Mouse (Mus musculus) testis, adult 2 months (tissue): ENCODE data around the gene Slc39a13. TPM values are rescaled to one million over a fixed set of nuclear protein-coding genes. Genes with fewer than 3 reads are reported as not detected.

Experiments
- H3K27ac ChIP-seq: fragments of 200-500 bp; 2 replicates; pipeline ENCODE4 v1.5.1; 2012; ENCODE audit warnings: low read depth, low read length; ENCODE audit not compliant: control insufficient read depth, insufficient read depth
- H3K27me3 ChIP-seq: fragments of 200-500 bp; 2 replicates; pipeline ENCODE4 v1.6.1; 2012; ENCODE audit warnings: mild to moderate bottlenecking, low read length, moderate library complexity; ENCODE audit not compliant: control insufficient read depth, insufficient read depth
- H3K36me3 ChIP-seq: fragments of 200-500 bp; 2 replicates; pipeline ENCODE4 v1.6.1; 2012; ENCODE audit warnings: mild to moderate bottlenecking, low read length; ENCODE audit not compliant: control insufficient read depth, insufficient read depth
- H3K4me1 ChIP-seq: fragments of 200-500 bp; 2 replicates; pipeline ENCODE4 v1.6.1; 2012; ENCODE audit warnings: low read length; ENCODE audit not compliant: control insufficient read depth, insufficient read depth
- H3K4me3 ChIP-seq: fragments of 200-500 bp; 2 replicates; pipeline ENCODE4 v1.5.1; 2012; ENCODE audit warnings: low read depth, mild to moderate bottlenecking, low read length, moderate library complexity, mixed read lengths; ENCODE audit not compliant: control insufficient read depth
- CTCF ChIP-seq: fragments of 200-500 bp; IDR thresholded peaks from 2 replicates; pipeline ENCODE4 v1.5.1; 2012; ENCODE audit warnings: low read depth, mild to moderate bottlenecking, inconsistent platforms, low read length, moderate library complexity; ENCODE audit not compliant: control insufficient read depth, insufficient read depth, insufficient replicate concordance
- POLR2A ChIP-seq: fragments of 200-500 bp; IDR thresholded peaks from 2 replicates; pipeline ENCODE4 v1.6.1; 2012; ENCODE audit warnings: low read depth, mild to moderate bottlenecking, inconsistent platforms, low read length, moderate library complexity; ENCODE audit not compliant: control insufficient read depth
- polyA plus RNA-seq: library from polyadenylated mRNA; depleted of rRNA; stranded (reverse); fragments of >200 nt; gene quantifications from 2 replicates; pipeline ENCODE4 v1.2.3, GENCODE M21; 2012

Gene Slc39a13
- polyA plus RNA-seq, 1 experiment: 67.9 TPM

GRCm38 (mm10) chr2:91062779-91063606 lies 7.2 kb downstream of the Slc39a13 start:
- no peaks in the 10 kb centered on the region; the same call in none of the 2 replicates for H3K36me3 ChIP-seq
- no peaks in the 10 kb centered on the region for H3K27me3 ChIP-seq
- no peak for TF ChIP-seq POLR2A
- no peak for TF ChIP-seq CTCF
- no peak overlapping the region for H3K27ac ChIP-seq
- H3K4me1 ChIP-seq: no peaks in the 10 kb centered on the region
- H3K4me3 ChIP-seq: no peak overlapping the region

- no peak for TF ChIP-seq POLR2A
- no peak for TF ChIP-seq CTCF
- H3K4me1 ChIP-seq: no peaks in the 10 kb centered on the region
- peaks cover 4% of the 10 kb centered on the region for H3K36me3 ChIP-seq
- H3K27ac ChIP-seq: no peak overlapping the region
- H3K4me3 ChIP-seq: no peak overlapping the region
- no peaks in the 10 kb centered on the region for H3K27me3 ChIP-seq
Observed at GRCm38 (mm10) chr2:91061849-91062481, 8.3 kb downstream of the Slc39a13 start.

GRCm38 (mm10) chr2:91060544-91061355 lies 9.5 kb downstream of the Slc39a13 start:
- Histone ChIP-seq H3K4me1 (no peaks in the 10 kb centered on the region), H3K27me3 (no peaks in the 10 kb centered on the region), H3K27ac (no peak overlapping the region), H3K4me3 (no peak overlapping the region), H3K36me3 (peaks cover 6% of the 10 kb centered on the region)
- TF ChIP-seq POLR2A (no peak), CTCF (peak; percentile 24; the same call in 1 of the 2 replicates)

GRCm38 (mm10) chr2:91059376-91059775 lies 10.8 kb downstream of the Slc39a13 start:
- no peak for TF ChIP-seq POLR2A
- TF ChIP-seq CTCF: no peak
- H3K4me1 ChIP-seq: peaks cover 4% of the 10 kb centered on the region; the same call in 1 of the 2 replicates
- H3K36me3 ChIP-seq: peaks cover 6% of the 10 kb centered on the region
- no peaks in the 10 kb centered on the region for H3K27me3 ChIP-seq
- no peak overlapping the region for H3K4me3 ChIP-seq
- H3K27ac ChIP-seq: no peak overlapping the region

GRCm38 (mm10) chr2:91058435-91058834 lies 11.8 kb downstream of the Slc39a13 start:
- Histone ChIP-seq H3K27me3 (no peaks in the 10 kb centered on the region), H3K4me3 (no peak overlapping the region), H3K4me1 (peaks cover 4% of the 10 kb centered on the region; the same call in 1 of the 2 replicates), H3K36me3 (peaks cover 6% of the 10 kb centered on the region), H3K27ac (no peak overlapping the region)
- TF ChIP-seq CTCF (no peak), POLR2A (no peak)

GRCm38 (mm10) chr2:91053934-91054382 lies 16.3 kb downstream of the Slc39a13 start, which contains the start of gene Psmc3:
Gene Psmc3, plus strand, starts transcription at chr2:91054009.
- Histone ChIP-seq H3K36me3 (peaks cover 6% of the 10 kb centered on the region), H3K4me1 (peaks cover 4% of the 10 kb centered on the region; the same call in 1 of the 2 replicates), H3K4me3 (peak within 1 kb of the TSS; percentile 79), H3K27ac (peak within 1 kb of the TSS; percentile 82), H3K27me3 (no peaks in the 10 kb centered on the region)
- TF ChIP-seq CTCF (no peak), POLR2A (peak; percentile 92)
